Mouse (Mus musculus): ENCODE results near the gene Zfyve1.
"Not testable (repeated sequence)": the region's sequence is repeated elsewhere in the genome, so short reads cannot be mapped to it uniquely, and the experiment has no call there.

Zfyve1 gene

GRCm38 (mm10) chr12:83597025-83597501 lies at the start of gene Zfyve1:
TSS of gene Zfyve1 (minus strand) at chr12:83597222.
- DNase-seq = peak; percentile 94 to 97

GRCm38 (mm10) chr12:83643116-83643515 lies 46.1 kb upstream of the Zfyve1 start:
- no peak for DNase-seq

GRCm38 (mm10) chr12:83641233-83641632 lies 44.2 kb upstream of the Zfyve1 start:
- DNase-seq = no peak

- no peak for DNase-seq
Observed at GRCm38 (mm10) chr12:83633807-83634206, 36.8 kb upstream of the Zfyve1 start.

GRCm38 (mm10) chr12:83632680-83633025 lies 35.6 kb upstream of the Zfyve1 start:
- DNase-seq = peak; percentile 14 to 45

- DNase-seq = peak; percentile 93 to 98
Observed at GRCm38 (mm10) chr12:83631743-83632679, 35.0 kb upstream of the Zfyve1 start.

GRCm38 (mm10) chr12:83630936-83631335 lies 33.9 kb upstream of the Zfyve1 start, which contains the start of gene Rbm25:
TSS of gene Rbm25 (plus strand) at chr12:83631236.
- DNase-seq = not testable (repeated sequence)

- no peak for DNase-seq
Observed at GRCm38 (mm10) chr12:83624321-83624720, 27.3 kb upstream of the Zfyve1 start.

GRCm38 (mm10) chr12:83622031-83622755 lies 25.2 kb upstream of the Zfyve1 start:
- peak; percentile 42 to 57 for DNase-seq

GRCm38 (mm10) chr12:83620694-83621093 lies 23.7 kb upstream of the Zfyve1 start:
- DNase-seq = peak in 1 of 2 experiments; percentile 5

GRCm38 (mm10) chr12:83618981-83619380 lies 22.0 kb upstream of the Zfyve1 start:
- DNase-seq = no peak

- no peak for DNase-seq
Observed at GRCm38 (mm10) chr12:83617261-83617660, 20.2 kb upstream of the Zfyve1 start.

- not testable (repeated sequence) for DNase-seq
Observed at GRCm38 (mm10) chr12:83606411-83606810, 9.4 kb upstream of the Zfyve1 start.

- no peak for DNase-seq
Observed at GRCm38 (mm10) chr12:83602285-83602684, 5.3 kb upstream of the Zfyve1 start.

- no peak for DNase-seq
Observed at GRCm38 (mm10) chr12:83597881-83598280, 859 bp upstream of the Zfyve1 start.

GRCm38 (mm10) chr12:83596191-83596954 lies 649 bp downstream of the Zfyve1 start:
- DNase-seq = peak; percentile 21 to 29

- no peak for DNase-seq
Observed at GRCm38 (mm10) chr12:83594454-83595040, 2.5 kb downstream of the Zfyve1 start.

GRCm38 (mm10) chr12:83591754-83592501 lies 5.1 kb downstream of the Zfyve1 start:
- no peak for DNase-seq

- DNase-seq = peak; percentile 19 to 23
Observed at GRCm38 (mm10) chr12:83586628-83587027, 10.4 kb downstream of the Zfyve1 start.

GRCm38 (mm10) chr12:83582747-83583146 lies 14.3 kb downstream of the Zfyve1 start:
- DNase-seq = no peak

GRCm38 (mm10) chr12:83582106-83582505 lies 14.9 kb downstream of the Zfyve1 start:
- DNase-seq = peak; percentile 63 to 66

Data from kidney, postnatal 36 days (tissue).